Mouse (Mus musculus) thymus, postnatal 0 days (tissue): ENCODE data around the gene Pi4k2b. TPM values are rescaled to one million over a fixed set of nuclear protein-coding genes. Genes with fewer than 3 reads are reported as not detected.
A peak's percentile ranks its signal among the peaks of the same experiment; 100 is the strongest.
"Not testable (repeated sequence)": the region's sequence is repeated elsewhere in the genome, so short reads cannot be mapped to it uniquely, and the experiment has no call there.

Source experiments
- DNase-seq: peaks from one replicate; pipeline ENCODE4 v3.0.0-alpha.2; 2015; ENCODE audit warnings: low spot score
- polyA plus RNA-seq: library from polyadenylated mRNA; unstranded; fragments of >200 nt; fragmentation: Nextera tagmentation; extraction: Ambion mirVana; gene quantifications from 2 replicates; pipeline ENCODE4 v1.2.1, GENCODE M21; 2015

Pi4k2b gene
- 10.4 and 11.4 TPM in 2 replicates for polyA plus RNA-seq

DNA sequence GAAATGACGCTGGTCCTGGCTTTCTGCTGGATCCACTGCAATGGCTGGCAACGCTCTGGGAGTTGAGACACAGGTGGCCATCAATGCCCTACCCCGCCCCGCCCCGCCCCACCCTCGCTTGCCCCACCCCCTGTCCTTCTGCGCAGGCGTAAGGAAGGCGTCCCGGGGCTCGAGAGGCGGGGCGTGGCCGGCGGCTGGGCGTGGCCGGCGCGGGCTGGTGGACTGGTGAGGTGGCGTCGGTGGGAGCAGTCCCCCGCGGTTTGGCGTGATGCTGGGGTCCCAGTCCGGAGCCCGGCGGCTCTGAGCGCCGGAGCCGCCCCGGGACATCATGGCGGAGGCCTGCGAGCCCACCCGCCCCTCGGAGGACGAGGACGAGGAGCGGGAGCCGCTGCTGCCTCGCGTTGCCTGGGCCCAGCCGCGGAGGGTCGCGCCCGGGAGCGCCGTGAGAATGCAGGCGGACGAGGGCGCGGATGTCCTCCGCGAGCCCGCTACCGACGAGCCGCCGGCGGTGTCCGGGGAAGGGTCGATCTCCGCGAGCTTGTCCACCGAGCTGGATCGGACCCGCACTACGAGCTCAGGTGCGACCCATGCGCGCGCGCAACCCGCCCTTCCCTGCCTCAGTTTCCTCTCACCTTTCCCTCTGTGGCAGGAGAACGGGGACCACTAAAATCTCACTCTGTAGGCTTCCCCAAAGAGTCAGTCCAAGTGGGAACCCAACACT lies at the start of gene Pi4k2b:
TSS of gene Pi4k2b (plus strand) at position 184 of the 721 bp plus-strand sequence.
- peak; percentile 78 for DNase-seq

DNA sequence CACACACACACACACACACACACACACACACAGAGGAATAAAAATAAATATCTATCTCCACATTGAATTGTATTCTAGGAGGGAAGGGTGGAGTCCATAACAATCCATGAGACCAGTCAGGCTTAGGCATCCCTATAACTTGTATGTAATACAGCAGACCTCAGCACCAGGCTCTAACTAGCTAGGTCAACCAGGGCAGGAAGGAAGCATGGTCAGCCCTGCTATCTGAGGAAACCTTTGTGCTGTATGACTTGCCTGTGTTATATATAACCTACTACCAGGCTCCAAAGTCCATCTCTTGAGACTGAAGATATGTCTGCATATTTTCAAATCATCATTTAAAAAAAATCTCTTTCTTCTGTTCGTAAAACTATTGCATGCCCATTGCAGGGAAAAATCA lies 44.1 kb upstream of the Pi4k2b start:
- no peak for DNase-seq

DNA sequence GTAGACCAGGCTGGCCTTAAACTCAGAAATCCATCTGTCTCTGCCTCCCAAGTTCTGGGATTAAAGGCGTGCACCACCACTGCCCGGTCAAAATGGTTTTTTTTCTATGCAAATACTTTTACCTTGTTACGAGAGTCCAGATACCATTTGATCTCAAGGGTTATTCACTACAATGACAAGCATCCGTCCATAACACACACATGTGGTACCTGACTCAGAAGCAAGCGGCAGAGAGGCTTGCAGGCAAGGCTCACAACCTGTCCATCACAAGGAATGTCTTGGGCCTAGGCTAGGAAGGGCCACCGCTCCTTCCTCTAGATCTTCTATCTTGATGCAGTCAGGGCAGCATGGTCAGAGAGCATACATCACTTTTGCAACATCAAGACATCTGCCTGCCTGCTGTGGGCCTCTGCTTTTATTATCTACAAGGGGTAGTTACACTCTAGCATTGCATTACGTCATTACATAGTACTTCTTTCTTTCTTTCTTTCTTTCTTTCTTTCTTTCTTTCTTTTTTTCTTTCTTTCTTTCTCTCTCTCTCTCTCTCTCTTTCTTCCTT lies 43.4 kb upstream of the Pi4k2b start:
- DNase-seq, result not testable (repeated sequence)

DNA sequence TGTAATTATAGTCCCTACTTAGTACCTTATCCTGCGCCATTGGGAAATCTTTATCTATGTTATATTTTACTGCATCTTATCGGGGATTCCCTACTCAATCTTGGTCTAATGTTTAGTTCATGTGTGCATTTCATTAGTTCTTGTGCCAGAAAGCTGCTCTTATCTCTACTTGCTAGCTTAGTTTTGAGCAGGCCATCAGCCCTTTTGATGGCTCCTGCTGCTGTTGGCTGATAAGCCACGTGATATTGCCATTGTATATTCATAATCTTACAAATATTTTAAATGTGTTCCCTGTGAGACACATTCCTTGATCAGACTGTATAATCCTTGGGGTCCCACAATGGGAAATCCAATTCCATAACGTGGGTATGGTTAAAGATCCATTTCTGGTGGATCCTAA lies 36.8 kb upstream of the Pi4k2b start:
- no peak for DNase-seq

GRCm38 (mm10) chr5:52712704-52713103 lies 28.7 kb upstream of the Pi4k2b start:
- no peak for DNase-seq

GRCm38 (mm10) chr5:52716742-52717448 lies 24.5 kb upstream of the Pi4k2b start:
- no peak for DNase-seq

- DNase-seq, result no peak
Observed at GRCm38 (mm10) chr5:52721003-52721402, 20.4 kb upstream of the Pi4k2b start.

- DNase-seq, result no peak
Observed at GRCm38 (mm10) chr5:52727747-52728146, 13.6 kb upstream of the Pi4k2b start.

GRCm38 (mm10) chr5:52732811-52733210 lies 8.6 kb upstream of the Pi4k2b start:
- DNase-seq, result no peak

GRCm38 (mm10) chr5:52736046-52736445 lies 5.3 kb upstream of the Pi4k2b start:
- DNase-seq, result no peak

GRCm38 (mm10) chr5:52742112-52742813 lies 889 bp downstream of the Pi4k2b start:
- peak; percentile 22 for DNase-seq

DNA sequence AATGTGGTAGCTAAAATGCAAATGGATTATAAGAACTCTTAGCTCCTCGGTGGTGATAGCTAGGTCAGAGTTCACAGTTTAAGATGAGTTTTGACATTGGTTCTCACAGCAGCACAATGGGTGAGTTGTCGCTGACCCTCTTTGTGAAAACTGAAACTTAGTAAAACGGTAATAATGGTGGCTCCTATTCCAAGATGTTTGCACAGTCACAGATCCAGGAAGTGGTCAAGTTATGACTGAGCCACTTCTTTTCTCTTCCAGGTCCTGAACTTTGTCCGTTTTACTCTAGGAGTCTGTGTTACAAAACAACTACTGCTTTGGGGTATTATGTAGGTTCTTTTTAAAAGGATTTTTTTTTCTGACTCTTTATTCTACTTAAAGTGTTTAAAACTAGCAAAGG lies 1.9 kb downstream of the Pi4k2b start:
- DNase-seq, result no peak

GRCm38 (mm10) chr5:52746920-52747319 lies 5.5 kb downstream of the Pi4k2b start:
- no peak for DNase-seq

DNA sequence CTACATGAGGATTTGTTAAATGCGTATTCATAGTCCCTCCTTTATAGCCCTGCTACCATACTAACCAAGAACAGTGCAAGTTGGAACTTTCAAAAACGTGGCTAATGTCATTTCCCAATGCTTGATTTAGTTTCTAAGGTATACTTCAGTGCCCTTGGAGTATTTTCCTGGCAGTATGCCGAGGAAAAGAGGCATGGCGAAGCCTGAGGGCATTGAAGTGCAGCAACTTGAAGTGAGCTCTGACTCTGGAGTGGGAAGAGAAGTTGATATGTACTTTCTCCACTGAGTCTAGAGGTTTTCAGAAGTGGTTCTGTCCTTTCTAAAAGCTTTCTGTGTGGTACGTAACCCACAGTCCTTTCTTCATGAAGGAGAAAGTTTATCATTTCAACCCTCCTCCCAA lies 7.4 kb downstream of the Pi4k2b start:
- no peak for DNase-seq

- DNase-seq, result no peak
Observed at GRCm38 (mm10) chr5:52753146-52753545, 11.8 kb downstream of the Pi4k2b start.

DNA sequence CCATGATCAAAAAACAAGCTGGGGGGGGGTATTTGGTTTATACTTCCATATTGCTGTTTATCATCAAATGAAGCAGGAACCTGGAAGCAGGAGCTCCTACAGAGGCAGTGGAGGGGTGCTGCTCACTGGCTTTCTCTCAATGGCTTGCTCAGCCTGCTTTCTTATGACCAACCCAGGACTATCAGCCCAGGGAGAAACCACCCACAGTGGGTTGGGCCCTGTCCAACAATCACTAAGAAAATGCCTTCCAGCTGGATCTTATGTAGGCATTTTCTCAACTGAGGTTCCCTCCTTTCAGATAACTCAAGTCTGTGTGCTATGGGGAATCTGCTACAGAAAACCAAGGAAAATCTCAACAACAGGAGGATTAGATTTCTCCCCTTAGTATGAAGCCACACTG lies 12.8 kb downstream of the Pi4k2b start:
- no peak for DNase-seq

GRCm38 (mm10) chr5:52755337-52755736 lies 14.0 kb downstream of the Pi4k2b start:
- no peak for DNase-seq

GRCm38 (mm10) chr5:52755989-52756388 lies 14.6 kb downstream of the Pi4k2b start:
- no peak for DNase-seq

DNA sequence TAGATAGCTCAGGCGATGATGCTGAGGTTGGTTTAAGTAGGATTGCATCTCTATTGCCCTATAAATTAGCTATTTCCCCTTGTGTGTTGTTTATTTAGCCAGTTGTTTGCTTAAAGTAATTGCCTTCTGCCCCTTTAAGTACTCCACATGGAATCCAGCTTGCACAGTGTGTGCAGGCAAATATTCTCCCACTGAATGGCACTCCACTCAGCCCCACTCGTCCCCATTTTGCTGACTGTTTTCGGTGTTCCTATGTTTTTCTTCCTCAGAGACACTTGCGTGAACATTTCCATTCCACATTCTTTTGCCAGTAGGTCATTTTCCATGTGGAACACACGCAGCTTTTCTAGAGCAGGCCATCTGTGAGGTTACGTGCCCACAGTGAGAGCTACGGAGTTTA lies 21.2 kb downstream of the Pi4k2b start:
- DNase-seq, result no peak

DNA sequence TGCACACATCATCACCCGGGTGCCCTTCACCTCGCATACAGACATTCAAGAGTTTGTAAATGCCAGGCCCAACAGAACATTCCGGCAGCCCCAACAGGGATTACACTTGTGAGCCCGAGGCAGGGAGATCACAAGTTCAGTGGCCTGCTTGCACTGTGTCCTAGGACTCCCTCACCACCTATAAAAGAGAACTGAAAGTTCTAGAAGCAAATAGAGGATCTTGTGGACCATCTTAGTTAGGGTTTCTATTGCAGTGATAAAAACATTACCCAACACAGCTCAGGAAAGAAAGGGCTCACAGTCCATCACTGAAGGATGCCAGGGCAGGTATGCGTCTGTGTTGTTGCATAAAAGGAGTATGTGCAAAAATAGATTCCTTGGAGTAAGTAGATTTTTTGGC lies 32.9 kb downstream of the Pi4k2b start:
- DNase-seq, result no peak

- DNase-seq, result no peak
Observed at GRCm38 (mm10) chr5:52775237-52775636, 33.9 kb downstream of the Pi4k2b start, which contains the start of gene Zcchc4. Gene Zcchc4 (plus strand): TSS chr5:52775409.
